Mouse (Mus musculus) T-helper 1 cell (primary cell): ENCODE measurements around the gene Slc19a2.

ENCODE experiments used
- in situ Hi-C: fragments of 300-600 bp; cut with MboI, MseI; formaldehyde crosslinking; loops from one replicate; pipeline ENCODE4 v1.15.1; 2025; ENCODE audit warnings: high pct_unique_total_duplicates

Gene Slc19a2

DNA sequence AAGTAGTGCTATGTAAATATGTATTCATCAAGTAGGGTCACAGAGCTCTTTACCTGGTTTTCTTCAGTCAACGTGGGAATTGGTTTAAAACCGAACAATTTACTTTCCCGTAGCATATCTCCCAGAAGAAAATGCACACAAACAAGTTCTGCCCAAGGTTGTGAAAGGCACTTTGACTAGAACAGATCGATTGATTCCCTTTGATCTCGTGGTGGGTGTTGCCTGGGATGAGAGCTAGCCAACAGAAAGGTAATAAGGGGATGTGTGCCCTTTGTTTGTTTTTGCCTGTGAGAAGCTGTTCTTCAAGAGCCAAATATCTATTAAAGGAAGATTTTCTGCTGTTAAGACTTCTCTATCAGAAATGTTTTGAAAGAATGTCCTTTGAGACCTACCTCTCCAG is 3.7 kb downstream of the Slc19a2 start:
- in situ Hi-C loops: no loop called here

DNA sequence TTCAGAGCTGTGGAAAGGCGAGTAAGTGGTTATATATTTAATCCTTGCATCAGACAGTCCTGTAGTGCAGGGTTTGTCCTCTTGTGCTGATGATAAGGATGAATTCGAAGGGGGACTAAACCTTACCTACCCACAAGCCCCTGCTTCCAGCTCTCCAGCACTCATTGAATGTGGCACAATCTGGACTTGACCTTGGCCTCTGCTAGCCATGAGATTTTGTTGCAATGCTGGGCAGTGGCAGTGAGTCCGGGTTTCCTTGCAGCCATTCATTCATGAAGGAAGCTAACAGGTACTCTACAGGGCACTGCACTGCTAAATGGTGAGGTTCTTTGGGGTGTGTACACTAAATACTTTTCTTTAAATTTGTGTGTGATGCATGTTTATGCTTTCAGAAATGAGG is 6.0 kb downstream of the Slc19a2 start:
- in situ Hi-C loops: no loop called here

DNA sequence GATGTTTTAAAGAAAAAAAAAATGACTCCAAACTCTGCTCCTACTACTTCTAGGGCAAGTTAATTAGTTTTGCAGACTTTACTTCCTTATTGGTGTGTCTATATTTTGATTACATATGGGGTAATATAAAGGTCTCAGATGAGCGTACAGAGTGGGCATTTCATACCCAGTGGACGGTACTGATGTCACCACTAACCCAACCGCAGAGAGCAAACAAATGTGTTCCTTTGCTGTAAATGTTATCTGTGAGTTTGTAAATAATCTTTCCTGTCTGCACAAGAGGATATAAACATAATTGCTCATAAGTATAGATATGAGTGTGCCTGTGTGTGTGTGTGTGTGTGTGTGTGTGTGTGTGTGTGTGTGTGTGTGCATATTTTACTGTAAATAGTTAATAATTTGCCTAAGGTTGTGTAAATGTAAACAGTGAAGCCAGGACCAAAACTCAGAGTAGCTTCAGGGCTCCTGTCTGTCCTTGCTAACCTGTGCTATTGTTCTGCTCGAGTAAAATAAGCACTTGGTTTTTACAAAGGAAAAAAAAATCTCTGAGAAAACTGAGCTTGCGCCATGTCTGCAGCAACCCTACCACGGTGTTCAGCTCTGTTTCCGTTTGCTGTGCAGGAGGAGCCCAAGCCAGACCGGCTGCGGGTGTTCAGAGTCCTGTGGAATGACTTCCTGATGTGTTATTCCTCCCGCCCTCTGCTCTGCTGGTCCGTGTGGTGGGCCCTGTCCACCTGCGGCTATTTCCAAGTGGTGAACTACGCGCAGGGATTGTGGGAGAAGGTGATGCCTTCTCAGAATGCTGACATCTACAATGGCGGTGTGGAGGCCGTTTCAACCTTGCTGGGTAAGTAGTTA is 11.6 kb downstream of the Slc19a2 start:
- in situ Hi-C loops: no loop called here

DNA sequence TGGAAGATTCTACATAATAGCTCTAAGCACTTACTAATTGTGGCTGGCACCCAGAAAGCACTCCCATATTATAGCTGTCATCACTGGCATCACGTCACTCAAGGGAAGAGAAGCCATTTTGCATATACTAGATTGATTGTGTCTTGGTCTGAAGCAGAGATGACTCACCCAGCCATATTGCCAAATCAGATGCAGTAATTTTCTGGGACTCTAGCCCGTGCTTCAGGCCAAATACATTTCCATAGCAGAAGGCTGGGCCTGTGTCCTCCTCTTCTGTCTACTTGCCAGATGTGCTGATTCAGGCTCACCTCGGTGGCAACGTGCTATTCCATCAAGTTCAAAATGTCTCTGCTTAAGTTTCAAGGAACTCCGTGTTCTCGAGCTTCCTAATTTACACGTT is 12.7 kb downstream of the Slc19a2 start:
- in situ Hi-C loops: no loop called here

DNA sequence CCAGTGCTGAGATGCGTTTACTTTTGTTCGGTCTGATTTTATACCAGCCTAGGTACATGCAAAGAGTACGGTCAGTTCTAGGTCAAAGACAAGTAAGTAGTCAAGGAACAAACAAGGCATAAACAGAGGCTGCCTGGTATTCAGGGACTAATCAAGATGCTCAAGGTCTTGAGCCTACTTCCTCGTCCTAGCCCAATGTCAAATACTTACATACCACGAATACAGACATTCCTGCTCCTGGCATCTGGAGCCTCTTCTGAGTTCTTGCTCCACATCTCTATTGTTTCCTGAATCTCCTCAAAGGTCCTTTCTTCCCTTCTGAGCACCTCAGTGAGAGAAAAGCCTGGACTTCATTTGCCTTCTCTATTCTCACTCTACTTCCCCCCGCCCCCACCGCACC is 22.1 kb downstream of the Slc19a2 start:
- in situ Hi-C loops: loop anchor here (5.0 kb wide), 1 partner anchor 1574 kb away; no protein-coding TSS in a partner anchor

DNA sequence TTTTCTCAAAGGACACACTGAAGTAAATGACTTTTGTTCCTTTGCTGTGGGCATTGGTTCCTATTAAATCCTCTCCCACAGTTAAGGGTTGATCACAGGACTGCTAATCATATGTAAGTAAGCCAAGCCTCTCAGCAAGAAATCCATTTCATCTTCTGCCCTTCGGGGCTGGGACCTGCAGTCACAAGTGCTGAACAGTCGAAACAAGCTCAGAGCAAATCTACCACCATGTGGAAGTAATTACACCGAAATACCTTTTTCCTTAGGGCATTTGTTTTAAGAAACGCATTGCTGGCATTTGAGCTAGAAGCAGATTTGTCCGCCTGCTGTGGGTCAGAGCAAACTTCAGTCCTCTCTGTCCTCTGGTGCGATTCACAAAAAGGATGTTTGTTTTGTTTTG is 24.8 kb downstream of the Slc19a2 start:
- in situ Hi-C loops: loop anchor here (5.0 kb wide), 1 partner anchor 1576 kb away; no protein-coding TSS in a partner anchor

DNA sequence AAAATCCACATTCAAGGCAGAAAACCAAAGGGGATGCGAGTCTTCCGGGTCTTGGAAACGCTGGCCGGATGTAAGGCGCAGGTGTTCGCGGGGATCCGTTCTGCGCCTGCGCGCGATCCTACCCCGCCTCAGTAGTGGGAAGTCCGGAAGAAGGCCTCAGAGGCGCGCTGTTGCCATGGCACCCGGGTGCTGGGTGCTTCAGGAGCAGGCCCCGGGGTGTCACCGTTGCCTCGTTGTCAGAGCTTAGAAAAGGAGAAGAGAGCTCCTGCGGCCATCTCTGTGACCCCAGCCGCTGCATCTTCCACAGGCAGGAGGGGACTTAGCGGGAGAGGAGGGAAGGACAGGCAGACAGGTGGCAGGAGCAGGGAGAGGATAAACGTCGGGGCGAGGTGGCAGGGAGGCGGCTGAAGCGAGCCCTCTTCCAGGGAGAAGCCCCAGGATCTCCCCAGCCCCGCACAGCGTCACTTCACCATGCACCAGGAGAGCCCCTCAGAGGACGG is 26.7 kb downstream of the Slc19a2 start, which contains the start of gene Ccdc181:
Gene Ccdc181 (plus strand): TSS at position 131 of the 500 bp plus-strand sequence.
- in situ Hi-C loops: no loop called here

DNA sequence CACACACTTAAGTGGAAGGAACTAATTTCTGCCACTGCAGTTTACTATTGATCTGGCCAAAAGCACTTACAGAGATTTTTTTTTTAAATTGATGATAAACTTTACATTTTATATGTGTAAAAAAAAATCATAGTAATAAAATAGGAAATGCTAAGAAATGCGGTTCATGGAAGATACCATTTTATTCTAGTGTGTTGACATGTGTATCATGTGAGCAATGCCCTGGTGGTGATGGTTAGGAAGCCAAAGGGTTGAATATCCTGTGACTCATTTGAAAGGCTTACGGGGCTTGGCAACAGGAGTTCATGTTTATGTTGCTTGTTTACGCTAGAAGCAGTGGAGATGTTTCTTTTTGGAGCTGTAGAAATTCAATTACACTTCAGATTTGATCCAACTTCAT is 27.7 kb downstream of the Slc19a2 start:
- in situ Hi-C loops: no loop called here

DNA sequence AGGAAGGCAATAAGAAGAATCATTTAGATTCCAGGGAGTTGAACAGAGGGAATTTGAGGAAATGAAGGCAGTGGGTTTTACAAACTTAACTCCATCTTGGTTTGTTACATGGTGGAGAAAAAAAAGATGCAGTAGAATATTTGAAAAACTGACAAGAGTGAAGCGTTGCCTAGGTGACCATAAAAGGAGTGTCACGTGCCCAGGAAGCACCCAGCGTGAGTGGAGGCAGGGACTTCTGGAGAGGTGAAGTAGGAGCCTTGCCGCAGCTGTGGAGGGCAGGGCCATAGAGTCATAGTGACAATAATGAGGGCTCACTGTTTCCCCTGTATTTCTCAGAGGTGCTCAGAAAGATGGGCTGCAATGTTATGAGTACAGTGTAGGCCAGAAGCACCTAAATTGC is 30.5 kb downstream of the Slc19a2 start:
- in situ Hi-C loops: no loop called here

DNA sequence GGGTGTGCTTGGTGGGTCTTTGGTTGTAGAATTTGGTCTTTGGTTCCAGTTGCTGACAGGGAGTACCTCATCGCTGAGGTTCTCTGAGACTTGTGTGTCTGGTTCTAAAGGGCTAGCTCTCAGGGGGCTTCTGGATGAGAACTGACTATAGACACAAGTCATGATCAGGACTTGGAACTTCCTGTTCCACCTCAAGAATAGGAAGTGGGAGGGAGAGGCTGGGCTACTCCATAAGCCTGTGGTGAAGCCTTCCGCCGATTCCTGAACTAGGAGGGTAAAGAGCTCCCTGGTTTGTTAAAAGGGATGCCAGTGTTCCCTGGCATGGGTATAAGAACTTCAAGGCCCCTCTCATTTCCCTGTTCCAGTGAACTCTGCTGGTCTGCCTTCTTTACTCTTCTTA is 35.2 kb downstream of the Slc19a2 start:
- in situ Hi-C loops: no loop called here

DNA sequence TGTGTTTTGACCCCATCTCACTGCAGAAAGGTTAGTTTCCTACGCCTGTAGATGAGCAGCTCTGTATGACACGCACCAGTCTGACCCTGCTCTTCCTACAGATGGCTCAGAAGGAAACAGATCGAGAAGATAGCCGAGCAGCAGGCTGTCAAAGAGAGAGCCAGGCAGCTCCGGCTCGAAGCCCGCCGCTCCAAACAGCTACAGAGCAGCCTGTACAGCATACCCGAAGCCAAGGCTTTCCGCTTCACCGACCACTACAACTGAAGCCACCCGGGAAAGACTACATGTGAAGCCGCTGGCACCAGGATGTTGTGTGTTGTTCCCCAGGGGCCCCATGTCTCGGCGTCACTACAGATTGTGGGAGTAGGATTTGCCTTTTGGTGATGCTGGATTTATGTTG is 38.6 kb downstream of the Slc19a2 start:
- in situ Hi-C loops: no loop called here

DNA sequence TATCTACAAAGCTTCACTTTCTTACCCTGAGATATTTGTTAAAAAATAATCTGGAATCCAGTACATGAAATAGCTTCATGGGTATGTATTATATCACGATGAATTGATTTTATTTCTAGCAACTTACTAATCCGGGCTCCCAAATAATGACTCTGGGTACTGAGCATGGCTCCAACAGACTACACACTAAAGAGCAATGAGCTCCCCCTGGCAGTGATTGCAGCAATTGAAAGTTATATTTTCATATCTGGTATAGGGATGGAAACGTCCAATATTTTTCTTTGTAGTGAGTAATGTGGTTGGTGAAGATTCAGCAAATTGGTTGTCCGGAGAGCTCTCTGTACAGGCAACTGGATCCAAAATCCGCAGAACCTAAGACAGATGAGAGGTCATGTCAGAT is 43.2 kb downstream of the Slc19a2 start:
- in situ Hi-C loops: no loop called here

DNA sequence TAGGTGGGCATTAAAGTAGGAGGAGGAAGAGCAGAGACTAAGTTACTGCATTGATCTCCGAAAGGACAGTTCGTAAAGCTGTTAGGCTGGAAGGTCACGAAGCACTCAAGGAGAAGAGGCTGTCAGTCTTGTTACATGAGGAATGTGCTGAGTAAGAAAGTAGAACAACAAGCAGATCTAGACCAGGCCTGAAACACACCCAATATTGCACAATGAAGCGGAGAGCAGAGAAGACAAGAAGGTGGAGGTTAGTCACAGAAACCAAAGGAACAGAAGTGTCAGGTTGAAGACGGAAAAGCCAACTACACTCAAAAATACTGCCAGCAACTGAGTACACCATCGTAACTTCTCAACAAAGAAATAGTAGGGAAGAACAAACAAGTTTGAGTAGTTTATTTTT is 45.2 kb downstream of the Slc19a2 start:
- in situ Hi-C loops: no loop called here

DNA sequence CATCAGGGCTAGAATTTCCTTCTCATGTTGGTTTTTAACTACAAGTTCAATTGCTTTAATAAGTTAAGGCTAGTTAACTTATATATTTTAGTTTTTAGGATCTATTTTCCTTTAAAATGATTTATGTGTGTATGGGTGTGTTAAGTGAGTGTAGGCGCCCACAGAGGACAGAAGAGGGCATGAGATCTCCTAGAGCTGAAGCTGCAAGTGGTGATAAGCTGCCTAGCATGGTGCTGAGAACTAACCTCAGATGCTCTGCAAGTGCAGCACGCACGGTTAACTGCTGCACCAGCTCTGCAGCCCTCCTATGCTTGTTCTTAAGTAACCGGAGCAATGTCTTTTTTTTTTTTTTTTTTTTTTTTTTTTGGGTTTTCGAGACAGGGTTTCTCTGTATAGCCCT is 47.6 kb downstream of the Slc19a2 start:
- in situ Hi-C loops: no loop called here

DNA sequence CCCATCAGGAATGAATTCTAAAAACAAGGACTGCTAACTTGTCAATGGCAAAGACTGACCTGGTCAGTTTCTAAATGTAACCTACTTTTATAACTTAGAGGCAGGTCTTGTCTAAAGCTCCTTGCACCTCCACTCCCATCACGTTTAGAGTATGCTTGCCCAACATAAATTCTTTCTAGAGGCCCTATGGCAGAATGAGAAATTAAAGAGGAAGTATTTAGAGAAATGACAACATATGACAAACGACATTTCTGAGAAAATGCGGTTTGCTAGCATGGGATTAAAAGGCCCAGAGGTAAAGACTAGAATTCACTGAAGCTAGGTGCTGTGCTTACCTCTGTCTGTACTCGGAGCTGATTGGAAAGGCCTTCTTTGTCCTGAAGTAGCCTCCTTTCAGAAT is 53.1 kb downstream of the Slc19a2 start:
- in situ Hi-C loops: no loop called here

DNA sequence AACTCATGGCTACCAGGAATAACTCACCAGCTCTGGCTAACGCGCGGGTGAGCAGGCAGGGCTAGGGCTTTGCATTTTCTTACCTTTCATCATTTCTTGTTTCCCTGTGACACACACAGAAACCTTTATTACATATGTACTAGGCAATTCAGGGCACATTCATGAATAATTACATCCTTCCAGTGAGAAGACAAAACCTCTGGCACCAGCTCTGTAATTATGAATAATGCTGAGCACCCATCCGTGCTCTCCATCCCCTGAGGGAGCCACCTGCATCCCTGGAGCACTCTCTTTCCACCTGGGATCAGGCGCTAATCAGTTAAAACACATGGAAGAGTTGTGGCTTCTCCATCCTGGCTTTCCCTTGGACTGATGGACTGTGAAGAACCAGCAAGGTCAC is 55.0 kb downstream of the Slc19a2 start, which contains the start of gene Nme7:
Gene Nme7 (plus strand): TSS at position 301 of the 400 bp plus-strand sequence.
- in situ Hi-C loops: no loop called here

DNA sequence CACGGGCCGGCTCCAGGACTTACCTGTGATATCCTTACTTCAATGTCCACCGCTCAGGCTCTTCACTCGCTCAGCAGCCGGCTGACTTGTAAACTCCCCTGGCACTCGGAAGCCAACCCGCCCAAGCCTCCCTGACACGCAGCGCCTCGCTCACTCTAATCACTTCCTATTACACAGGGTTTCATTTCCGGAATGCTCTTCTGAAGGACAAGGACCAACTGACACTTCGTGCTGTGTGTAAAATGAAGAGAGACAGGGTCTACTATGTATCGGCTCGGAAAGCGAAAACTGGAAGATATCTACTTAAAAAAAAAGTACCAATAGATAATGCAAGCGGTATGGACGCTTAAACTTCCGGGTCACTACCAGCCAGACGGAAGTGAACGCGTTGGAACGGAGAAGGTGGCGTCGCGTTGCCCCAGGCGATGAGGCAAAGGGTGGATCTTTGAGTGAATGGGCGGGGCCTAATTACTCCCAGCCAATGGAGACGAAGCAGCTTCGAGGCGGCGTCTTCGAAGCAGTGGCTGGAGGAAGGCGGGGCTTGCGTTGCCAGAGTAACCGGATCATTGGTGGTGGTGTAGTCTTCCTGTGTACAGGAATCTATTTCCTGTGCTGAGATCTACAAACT is 58.4 kb downstream of the Slc19a2 start, which contains the start of gene Blzf1:
Gene Blzf1 (minus strand): TSS at position 366 of the 628 bp plus-strand sequence.
- in situ Hi-C loops: no loop called here

DNA sequence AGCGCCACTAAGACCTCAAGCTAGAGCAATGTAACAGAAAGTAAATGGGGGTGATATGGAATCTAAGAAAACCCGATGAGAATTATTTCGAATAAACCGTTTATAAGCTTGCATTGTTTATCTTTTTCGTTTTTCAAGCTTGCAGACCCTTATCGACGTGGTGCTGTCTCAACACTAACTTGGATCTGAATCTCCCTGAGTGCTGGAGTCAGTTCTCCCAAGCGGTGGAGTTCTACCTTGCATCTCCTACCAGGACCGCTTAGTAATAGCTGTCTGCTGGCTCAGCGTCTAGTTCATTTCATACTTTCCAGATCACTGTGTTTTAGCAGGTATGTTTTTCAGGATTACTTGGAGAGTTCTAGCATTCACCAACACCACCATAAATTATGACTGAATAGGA is 59.1 kb downstream of the Slc19a2 start:
- in situ Hi-C loops: no loop called here

DNA sequence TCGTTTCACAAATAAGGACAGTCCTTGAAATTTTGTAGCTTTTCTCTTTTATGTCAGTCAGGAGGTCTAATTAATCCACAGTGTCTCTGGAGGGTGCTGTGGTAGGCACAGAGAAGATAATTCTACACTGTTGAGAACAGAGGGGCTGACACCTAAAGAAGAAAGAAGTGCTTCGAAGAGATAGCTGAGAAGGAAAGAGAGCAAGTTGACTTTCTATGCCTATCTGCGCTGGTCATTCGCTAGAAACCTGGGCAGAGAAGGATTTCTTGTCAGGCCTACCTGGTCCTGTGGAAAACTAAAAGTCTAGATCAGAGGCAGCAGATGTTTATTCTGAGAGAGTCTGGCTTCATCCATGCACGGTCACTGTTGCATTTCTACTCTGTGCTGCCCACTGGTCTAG is 65.2 kb downstream of the Slc19a2 start:
- in situ Hi-C loops: no loop called here
